Mouse (Mus musculus) small intestine, adult 2 months (tissue): ENCODE measurements around the gene Fchsd2. TPM values are rescaled to one million over a fixed set of nuclear protein-coding genes. Genes with fewer than 3 reads are reported as not detected.

Experiments used
- H3K27ac ChIP-seq: fragments of 200-500 bp; 2 replicates; pipeline ENCODE4 v1.5.1; 2012; ENCODE audit warnings: low read depth, low read length, control low read depth, inconsistent platforms; ENCODE audit not compliant: insufficient read depth
- H3K27me3 ChIP-seq: fragments of 200-500 bp; 2 replicates; pipeline ENCODE4 v1.6.1; 2012; ENCODE audit warnings: mild to moderate bottlenecking, moderate library complexity, low read length, inconsistent platforms; ENCODE audit not compliant: control insufficient read depth, insufficient read depth
- H3K36me3 ChIP-seq: fragments of 200-500 bp; 2 replicates; pipeline ENCODE4 v1.6.1; 2012; ENCODE audit warnings: mild to moderate bottlenecking, low read length, control low read depth, inconsistent platforms; ENCODE audit not compliant: control insufficient read depth, insufficient read depth
- H3K4me1 ChIP-seq: fragments of 200-500 bp; 2 replicates; pipeline ENCODE4 v1.6.1; 2012; ENCODE audit warnings: low read length, inconsistent platforms, mixed read lengths; ENCODE audit not compliant: control insufficient read depth, insufficient read depth, insufficient read length
- H3K4me3 ChIP-seq: fragments of 200-500 bp; 2 replicates; pipeline ENCODE4 v1.5.1; 2012; ENCODE audit warnings: low read depth, mild to moderate bottlenecking, control low read depth, inconsistent platforms, low read length, moderate library complexity
- CTCF ChIP-seq: fragments of 200-500 bp; IDR thresholded peaks from 2 replicates; pipeline ENCODE4 v1.5.1; 2012; ENCODE audit warnings: low read depth, mild to moderate bottlenecking, control low read depth, inconsistent platforms, low read length, moderate library complexity, mixed read lengths; ENCODE audit not compliant: insufficient replicate concordance, insufficient read length; ENCODE audit errors: extremely low read depth
- POLR2A ChIP-seq: fragments of 200-500 bp; IDR thresholded peaks from 2 replicates; pipeline ENCODE4 v1.6.1; 2012; ENCODE audit warnings: low read depth, mild to moderate bottlenecking, control low read depth, inconsistent platforms, low read length, moderate library complexity
- WGBS: fragments of 180-500 bp; shearing (Covaris S2); methylation state at CpG from one replicate; pipeline ENCODE4 v1.1.7; 2018; 5-methylcytosine and 5-hydroxymethylcytosine counted together
- polyA plus RNA-seq: library from polyadenylated mRNA; depleted of rRNA; stranded (reverse); fragments of >200 nt; gene quantifications from 2 replicates; pipeline ENCODE4 v1.2.3, GENCODE M21; 2012

Fchsd2 gene
- polyA plus RNA-seq, 1 experiment: 6.9 TPM

GRCm38 (mm10) chr7:101093231-101093630 lies 568 bp downstream of the Fchsd2 start:
- no peaks in the 10 kb centered on the region for H3K27me3 ChIP-seq
- peaks cover 7% of the 10 kb centered on the region; the same call in 1 of the 2 replicates for H3K4me1 ChIP-seq
- H3K27ac ChIP-seq: peak overlapping the region; percentile 35; the same call in 1 of the 2 replicates
- WGBS: 72% methylated on average over 3 of the region's 3 CpGs
- H3K4me3 ChIP-seq: no peak overlapping the region
- no peak for TF ChIP-seq CTCF
- no peaks in the 10 kb centered on the region for H3K36me3 ChIP-seq

GRCm38 (mm10) chr7:101094746-101095145 lies 2.1 kb downstream of the Fchsd2 start:
- TF ChIP-seq CTCF: no peak
- TF ChIP-seq POLR2A: no peak
- Histone ChIP-seq H3K27ac (no peak overlapping the region), H3K27me3 (no peaks in the 10 kb centered on the region), H3K4me3 (no peak overlapping the region), H3K4me1 (0 out of 2 replicates have a peak, but pooled peaks cover 5% of the 10 kb centered on the region), H3K36me3 (no peaks in the 10 kb centered on the region)
- WGBS: 76% methylated on average over 1 of the region's 1 CpGs

DNA sequence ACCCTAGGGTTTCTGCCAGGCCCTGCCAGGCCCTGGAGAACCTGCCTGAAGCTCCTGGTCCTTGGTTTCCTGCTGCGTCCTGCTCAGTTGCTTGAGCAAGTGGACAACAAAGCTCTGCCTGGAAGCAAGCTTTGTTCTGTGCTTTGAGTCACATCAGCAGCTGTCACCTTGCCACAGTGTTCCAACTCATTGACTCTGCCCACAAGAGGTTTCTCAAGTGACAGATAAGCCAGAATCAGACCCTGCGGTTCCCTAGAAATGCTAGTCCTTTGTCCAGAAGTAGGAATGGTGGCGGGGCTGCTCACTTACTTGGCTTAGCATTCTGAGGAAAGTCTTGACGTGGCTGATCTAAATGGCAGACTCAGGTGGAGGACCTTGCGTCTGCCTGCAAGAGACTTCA lies 2.9 kb downstream of the Fchsd2 start:
- H3K27ac ChIP-seq: no peak overlapping the region
- TF ChIP-seq CTCF: no peak
- no peak for TF ChIP-seq POLR2A
- WGBS: 91% methylated on average over 5 of the region's 5 CpGs
- H3K27me3 ChIP-seq: no peaks in the 10 kb centered on the region
- no peaks in the 10 kb centered on the region for H3K36me3 ChIP-seq
- no peak overlapping the region for H3K4me3 ChIP-seq
- 0 out of 2 replicates have a peak, but pooled peaks cover 5% of the 10 kb centered on the region for H3K4me1 ChIP-seq

GRCm38 (mm10) chr7:101096576-101096975 lies 3.9 kb downstream of the Fchsd2 start:
- TF ChIP-seq POLR2A: no peak
- no peak for TF ChIP-seq CTCF
- Histone ChIP-seq H3K36me3 (no peaks in the 10 kb centered on the region), H3K27me3 (no peaks in the 10 kb centered on the region), H3K4me3 (no peak overlapping the region), H3K4me1 (peaks cover 11% of the 10 kb centered on the region; the same call in 1 of the 2 replicates), H3K27ac (peak overlapping the region; percentile 0; the same call in 1 of the 2 replicates)
- WGBS: 94% methylated on average over 2 of the region's 2 CpGs

DNA sequence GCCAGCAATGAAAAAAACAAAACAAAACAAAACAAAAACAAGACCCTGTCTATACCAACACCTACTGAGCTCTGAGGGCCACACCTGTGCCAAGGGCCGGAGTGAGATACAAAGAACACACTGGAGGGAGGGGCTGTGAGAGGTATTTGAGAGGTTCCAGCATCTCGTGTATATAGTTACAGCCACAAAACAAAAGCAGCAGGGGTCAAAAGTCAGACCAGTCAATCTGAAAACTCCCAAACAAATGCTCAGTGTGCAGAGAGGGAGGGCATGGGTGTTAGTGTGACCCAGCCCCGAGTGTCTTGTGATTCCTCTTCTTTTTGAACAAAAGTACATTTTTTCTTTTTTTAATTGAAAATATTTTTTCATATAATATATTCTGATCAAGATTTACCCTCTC lies 4.4 kb downstream of the Fchsd2 start:
- 32% methylated on average over 3 of the region's 3 CpGs for WGBS
- H3K4me1 ChIP-seq: peaks cover 12% of the 10 kb centered on the region; the same call in 1 of the 2 replicates
- no peaks in the 10 kb centered on the region for H3K36me3 ChIP-seq
- H3K27ac ChIP-seq: peak overlapping the region; percentile 0; the same call in 1 of the 2 replicates
- no peak overlapping the region for H3K4me3 ChIP-seq
- no peaks in the 10 kb centered on the region for H3K27me3 ChIP-seq
- TF ChIP-seq CTCF (no peak), POLR2A (no peak)

DNA sequence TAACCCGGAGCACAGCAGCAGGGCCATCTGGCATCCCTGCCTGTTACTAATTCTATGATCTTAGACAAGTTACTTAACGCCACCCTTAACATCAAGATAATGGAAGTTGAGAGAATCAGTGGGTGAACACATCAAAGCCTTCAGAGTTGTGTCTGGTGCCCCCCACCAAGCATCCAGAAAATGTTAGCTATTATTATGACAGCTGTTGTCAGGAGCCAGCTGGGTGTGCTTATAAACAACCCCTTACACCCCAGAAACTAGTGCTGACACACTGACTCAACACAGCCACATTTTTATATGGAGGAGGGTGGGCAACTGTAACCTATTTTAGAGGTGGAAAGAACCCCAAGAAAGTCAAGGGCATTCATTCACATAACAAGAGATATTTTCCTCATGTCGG lies 7.3 kb downstream of the Fchsd2 start:
- no peak for TF ChIP-seq CTCF
- TF ChIP-seq POLR2A: no peak
- 92% methylated on average over 3 of the region's 3 CpGs for WGBS
- no peaks in the 10 kb centered on the region for H3K36me3 ChIP-seq

GRCm38 (mm10) chr7:101101156-101101691 lies 8.6 kb downstream of the Fchsd2 start:
- TF ChIP-seq CTCF (no peak), POLR2A (no peak)
- WGBS: 21% methylated on average over 10 of the region's 10 CpGs

More for the DNA sequence above, 7.3 kb downstream of the Fchsd2 start:
- Histone ChIP-seq H3K4me1 (peaks cover 25% of the 10 kb centered on the region), H3K27me3 (no peaks in the 10 kb centered on the region), H3K27ac (no peak overlapping the region), H3K4me3 (no peak overlapping the region)

More at GRCm38 (mm10) chr7:101101156-101101691, 8.6 kb downstream of the Fchsd2 start:
- H3K27ac ChIP-seq: peak overlapping the region; percentile 70
- peaks cover 25% of the 10 kb centered on the region for H3K4me1 ChIP-seq
- H3K36me3 ChIP-seq: no peaks in the 10 kb centered on the region
- H3K27me3 ChIP-seq: no peaks in the 10 kb centered on the region
- 0 out of 2 replicates have a peak overlapping the region, but pooled peaks have one; percentile 11 for H3K4me3 ChIP-seq
